Mouse (Mus musculus) retina, adult 2 months (tissue): ENCODE data around the gene Tm2d3.

ENCODE experiments used
- DNase-seq: peaks from one replicate; pipeline ENCODE4 v3.0.0-alpha.2; 2012; ENCODE audit warnings: low read depth, low spot score

Gene Tm2d3

GRCm38 (mm10) chr7:65704818-65705242 lies 13.9 kb downstream of the Tm2d3 start:
- peak; percentile 28 for DNase-seq

GRCm38 (mm10) chr7:65708506-65708905 lies 17.5 kb downstream of the Tm2d3 start:
- no peak for DNase-seq

GRCm38 (mm10) chr7:65710301-65710700 lies 19.3 kb downstream of the Tm2d3 start:
- DNase-seq: no peak

GRCm38 (mm10) chr7:65713782-65714181 lies 22.8 kb downstream of the Tm2d3 start:
- DNase-seq: no peak

GRCm38 (mm10) chr7:65714304-65714703 lies 23.3 kb downstream of the Tm2d3 start:
- DNase-seq: no peak

GRCm38 (mm10) chr7:65734024-65734423 lies 43.1 kb downstream of the Tm2d3 start:
- no peak for DNase-seq

- DNase-seq: no peak
Observed at GRCm38 (mm10) chr7:65735261-65735660, 44.3 kb downstream of the Tm2d3 start.

GRCm38 (mm10) chr7:65737286-65738040 lies 46.5 kb downstream of the Tm2d3 start:
- DNase-seq: no peak

GRCm38 (mm10) chr7:65742857-65743256 lies 51.9 kb downstream of the Tm2d3 start:
- no peak for DNase-seq

GRCm38 (mm10) chr7:65747990-65748955 lies 57.3 kb downstream of the Tm2d3 start:
- no peak for DNase-seq
